Mouse (Mus musculus): ENCODE measurements around the gene Tnrc6c. TPM values are rescaled to one million over a fixed set of nuclear protein-coding genes. Genes with fewer than 3 reads are reported as not detected.

Gene Tnrc6c
- total RNA-seq (2021) = 22.7 and 29.5 TPM in 2 replicates
- long read RNA-seq, experiment 1, full-length matches to known transcripts = 1 of 15 reads
- long read RNA-seq, experiment 1, partial matches to known transcripts = 12 of 15 reads
- long read RNA-seq, experiment 1, other reads (novel, unspliced or antisense) = 2 of 15 reads
- long read RNA-seq, experiment 2, full-length matches to known transcripts = 1 of 9 reads
- long read RNA-seq, experiment 2, partial matches to known transcripts = 5 of 9 reads
- long read RNA-seq, experiment 2, other reads (novel, unspliced or antisense) = 3 of 9 reads

DNA sequence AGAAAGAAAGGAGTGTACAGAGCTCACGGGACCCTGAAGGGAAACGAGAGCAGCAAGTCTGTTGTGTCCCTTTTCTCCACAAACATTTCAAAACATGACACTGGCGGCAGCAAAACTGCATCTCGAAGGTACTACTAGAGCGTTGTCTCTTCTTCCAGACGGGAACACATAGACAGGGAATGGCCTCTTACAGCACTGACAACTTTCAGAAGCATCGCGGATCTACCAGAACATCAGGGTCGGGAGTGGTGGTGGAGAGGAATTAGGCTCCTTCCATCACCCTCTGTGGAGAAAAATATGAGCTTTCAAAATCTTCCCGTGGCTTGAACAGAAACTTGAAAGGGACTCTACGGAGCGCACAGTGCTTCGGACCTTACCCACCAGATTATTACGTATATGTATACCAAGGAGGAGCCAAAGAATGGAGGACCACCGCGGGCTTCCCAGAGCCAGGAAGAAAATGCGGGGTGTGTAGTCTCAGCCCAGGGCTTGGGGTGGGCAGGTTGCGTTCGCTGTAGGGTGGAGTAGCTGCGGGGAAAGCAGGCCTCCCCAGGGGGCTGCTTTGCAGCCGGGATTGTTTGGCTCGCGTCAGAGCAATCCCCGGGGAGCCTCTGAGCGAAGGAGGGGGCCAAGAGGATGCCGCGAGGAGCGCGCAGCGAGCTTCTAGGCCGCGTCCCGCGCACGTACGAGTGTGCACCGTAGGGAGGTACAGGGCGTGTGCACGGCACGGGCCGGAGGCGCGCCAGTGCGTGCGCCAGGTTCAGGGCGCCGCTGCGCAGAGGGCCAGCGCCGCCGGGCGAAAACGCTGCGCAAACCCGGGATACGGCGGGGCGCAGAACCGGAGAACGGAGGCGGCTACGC is at the start of gene Tnrc6c:
Gene Tnrc6c, plus strand, starts transcription at position 799 of the 861 bp plus-strand sequence.
- peak; percentile 86 for DNase-seq

DNA sequence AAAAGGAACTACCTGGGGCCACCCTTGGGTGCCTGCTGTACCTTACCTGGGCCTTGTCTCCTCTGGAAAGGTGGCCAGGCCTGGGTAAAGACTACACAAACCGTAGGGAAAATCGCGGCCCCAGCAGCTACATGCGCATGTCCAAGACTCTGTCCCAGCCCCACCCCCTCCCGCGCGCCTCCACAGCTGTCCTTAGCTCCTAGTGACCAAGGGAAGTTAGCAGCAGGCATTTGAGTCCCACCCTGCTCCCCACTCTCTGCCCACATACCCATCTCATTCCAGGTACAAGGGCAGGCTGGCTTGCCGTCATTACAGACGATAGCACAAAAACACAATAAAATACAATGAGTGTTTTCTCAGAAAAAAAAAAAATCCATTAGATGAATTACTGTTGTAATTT is 48.0 kb upstream of the Tnrc6c start:
- DNase-seq = no peak

DNA sequence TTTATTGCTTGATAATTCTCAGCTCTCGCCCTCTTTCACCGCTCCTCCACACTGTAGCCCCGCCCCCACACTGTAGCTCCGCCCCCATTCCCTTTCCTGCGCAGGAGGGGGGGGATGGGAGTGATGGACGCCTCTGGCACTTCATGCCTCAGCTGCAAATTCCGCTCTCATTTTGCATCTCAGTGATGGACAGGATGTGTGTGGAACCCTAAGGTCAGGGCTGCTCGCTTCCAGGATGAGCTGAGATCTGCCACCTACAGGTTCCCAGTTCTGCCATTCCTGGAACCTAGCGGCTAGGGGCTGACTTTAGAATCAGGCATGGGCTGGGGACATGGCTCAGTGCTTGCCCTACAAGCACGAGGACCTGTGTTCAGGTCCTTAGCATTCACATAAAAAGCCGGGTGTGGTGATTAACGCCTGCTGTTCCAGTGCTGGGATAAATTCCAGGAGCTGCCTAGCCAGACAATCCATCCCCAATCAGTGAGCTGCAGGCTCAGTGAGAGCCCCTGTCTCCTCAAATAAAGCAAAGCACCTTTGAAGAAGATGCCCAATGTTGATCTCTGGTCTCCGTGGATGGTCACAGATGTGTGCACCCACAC is 47.4 kb upstream of the Tnrc6c start:
- DNase-seq = peak; percentile 56

DNA sequence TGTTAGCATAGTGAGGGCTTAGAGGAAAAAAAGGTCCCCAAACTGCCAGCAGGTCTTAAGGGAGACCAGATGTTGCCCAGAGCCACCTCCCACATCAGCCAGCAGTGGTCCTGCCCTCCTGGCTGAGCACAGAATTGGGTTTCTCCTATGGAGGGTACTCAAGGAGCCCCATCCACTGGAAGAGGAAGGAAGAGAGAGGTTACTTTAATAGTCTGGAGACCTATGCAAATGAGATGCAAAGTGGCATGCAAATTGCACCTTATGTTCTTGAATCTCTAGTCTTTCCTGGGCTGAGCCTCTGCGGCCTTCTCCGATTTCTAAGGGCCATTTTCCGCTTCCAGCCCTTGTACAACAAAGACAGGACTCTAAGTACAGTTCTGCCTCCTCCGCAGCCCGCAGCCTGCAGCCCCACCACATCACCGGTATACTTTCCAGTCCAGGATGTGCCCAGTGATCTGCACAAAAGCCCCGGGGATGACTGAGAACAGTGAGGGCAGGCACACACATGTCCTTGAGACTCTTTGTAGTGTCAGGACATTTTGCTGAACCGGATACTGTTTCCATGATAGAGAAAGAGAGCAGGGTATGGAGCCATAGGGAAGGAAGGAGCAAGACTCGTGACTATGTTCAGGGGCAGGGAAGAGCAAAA is 45.8 kb upstream of the Tnrc6c start:
- no peak for DNase-seq

DNA sequence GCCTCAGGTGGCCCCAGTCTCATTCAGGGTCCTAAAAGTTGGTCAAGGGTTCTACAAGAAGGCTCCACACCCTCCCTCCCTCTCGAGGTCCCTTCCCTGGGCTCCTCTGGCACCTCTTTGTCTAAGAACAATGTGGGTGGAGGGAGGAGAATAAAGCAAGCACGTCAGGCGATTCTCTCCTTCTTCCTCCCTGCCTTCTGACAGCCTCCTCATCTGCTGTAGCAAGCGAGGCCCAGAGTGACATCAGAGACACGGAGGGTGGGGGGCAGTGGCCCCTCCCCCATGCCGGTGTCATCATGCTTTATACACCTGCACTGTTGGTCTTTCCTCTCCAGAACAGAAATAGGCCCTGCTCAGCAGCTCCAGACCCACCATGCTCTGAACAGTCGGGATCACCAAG is 45.1 kb upstream of the Tnrc6c start:
- DNase-seq = no peak

DNA sequence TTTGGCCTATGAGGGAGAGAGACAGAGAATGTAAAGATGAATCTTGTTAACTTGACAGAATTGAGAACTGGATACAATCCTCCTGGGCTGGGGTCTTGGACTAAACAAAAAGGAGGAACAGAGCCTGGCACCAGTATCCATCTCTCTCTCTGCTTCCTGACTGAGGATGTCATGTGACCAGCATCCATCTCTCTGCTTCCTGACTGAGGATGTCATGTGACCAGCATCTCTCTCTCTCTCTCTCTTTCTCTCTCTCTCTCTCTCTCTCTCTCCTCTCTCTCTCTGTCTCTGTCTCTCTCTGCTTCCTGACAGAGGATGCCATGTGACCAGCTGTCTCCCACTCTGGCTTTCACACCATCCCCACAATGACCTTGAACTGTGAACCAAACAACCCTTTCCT is 43.5 kb upstream of the Tnrc6c start:
- DNase-seq = no peak

DNA sequence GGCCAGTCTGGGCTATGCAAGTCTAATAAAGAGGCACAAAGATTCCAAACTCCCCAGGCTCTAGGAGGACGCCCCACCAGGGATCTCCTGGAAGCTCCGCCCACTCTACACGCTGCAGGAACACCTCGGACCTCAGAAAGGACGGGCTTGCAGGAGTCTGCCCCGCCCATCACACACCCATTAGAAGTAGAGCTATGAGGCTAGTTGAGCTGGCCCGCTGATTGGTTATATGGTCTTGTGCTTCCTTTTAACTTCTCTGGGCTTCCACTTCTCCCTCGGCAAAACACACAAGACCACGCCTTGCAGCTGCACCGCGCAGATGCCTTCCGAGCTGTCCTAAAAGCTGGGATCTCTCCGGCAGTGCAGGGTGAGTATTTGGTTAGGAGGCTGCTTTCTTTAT is 43.0 kb upstream of the Tnrc6c start:
- peak; percentile 71 for DNase-seq

DNA sequence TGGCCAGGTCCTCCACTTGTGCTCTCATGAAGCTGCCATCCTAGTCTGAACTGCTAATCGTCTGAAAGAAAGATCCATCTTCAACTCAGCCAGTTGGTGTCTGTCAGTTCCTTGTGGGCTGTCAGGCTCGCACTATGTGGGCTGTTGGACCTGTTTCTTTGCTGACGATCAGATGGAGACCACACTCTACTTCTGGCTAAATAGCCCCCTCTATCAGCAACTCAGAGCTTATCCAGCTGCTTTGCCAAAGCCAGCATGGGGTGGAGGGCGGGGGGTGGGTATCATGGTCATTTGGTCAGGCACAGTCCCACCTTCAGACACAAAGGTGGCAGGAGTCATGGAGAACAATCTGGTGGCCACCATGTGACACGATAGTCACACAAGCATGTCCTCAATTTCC is 42.2 kb upstream of the Tnrc6c start:
- DNase-seq = no peak

DNA sequence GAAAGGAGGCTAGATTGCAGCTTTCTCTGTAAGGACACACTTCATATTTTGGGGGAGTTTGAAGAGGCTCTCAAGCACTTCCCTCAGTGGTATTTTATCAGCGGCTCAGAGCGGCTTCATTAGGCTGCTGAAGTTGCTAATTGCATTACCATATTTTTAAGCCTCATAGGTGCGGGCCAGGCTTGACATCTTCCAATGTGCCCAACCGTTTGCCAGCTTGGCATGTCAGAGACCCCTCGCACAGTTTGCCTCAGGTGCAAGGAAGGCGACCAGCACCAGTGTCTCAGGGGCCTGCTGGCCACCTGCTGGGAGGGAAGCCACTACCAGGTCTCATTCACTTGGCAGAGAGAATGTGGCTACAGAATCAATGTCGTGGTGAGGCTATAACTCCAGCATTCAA is 41.2 kb upstream of the Tnrc6c start:
- DNase-seq = no peak

DNA sequence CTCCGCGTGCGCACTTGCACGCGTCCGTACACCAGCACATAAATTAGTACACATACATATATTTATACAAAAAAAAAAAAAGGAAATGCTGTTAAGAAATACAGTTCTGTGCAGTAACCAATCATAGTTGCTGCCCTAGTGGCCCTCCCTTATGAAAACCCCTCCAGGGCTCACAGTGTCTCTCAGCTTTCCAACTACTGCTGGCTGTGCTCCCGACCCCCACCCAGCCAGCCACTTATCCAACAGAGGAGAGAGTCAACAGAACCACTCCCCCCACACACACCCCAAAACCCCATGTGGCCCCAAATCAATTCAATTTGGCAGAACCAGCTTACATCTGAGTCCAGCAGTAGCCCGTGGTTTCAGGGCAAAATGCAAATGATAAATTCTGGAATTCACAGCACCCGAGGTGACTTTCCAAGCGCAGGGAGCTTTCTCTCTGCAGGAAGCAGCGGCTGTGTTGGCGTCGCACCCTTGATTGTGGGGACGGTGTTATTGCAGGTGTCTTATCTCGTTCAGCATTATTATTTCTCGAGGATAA is 36.7 kb upstream of the Tnrc6c start:
- no peak for DNase-seq

DNA sequence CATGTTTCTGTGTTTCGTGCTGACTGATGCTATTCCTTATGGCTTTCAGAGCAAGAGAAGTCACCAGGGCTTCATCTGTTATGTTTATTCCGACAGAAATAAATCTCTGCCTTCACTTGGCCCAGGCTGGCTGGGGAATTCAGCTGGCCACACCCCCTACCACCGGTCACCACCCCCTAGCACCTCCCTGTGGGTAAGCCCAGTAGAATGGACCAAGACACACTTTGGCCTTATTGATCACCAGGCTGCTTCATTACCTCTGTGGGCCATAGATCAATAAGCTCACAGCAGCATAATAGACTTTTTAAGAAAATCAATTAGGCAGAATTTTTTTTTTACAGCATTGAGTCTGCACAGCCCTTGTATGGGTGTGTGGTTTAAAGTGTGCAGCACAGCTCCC is 35.9 kb upstream of the Tnrc6c start:
- peak; percentile 64 for DNase-seq

DNA sequence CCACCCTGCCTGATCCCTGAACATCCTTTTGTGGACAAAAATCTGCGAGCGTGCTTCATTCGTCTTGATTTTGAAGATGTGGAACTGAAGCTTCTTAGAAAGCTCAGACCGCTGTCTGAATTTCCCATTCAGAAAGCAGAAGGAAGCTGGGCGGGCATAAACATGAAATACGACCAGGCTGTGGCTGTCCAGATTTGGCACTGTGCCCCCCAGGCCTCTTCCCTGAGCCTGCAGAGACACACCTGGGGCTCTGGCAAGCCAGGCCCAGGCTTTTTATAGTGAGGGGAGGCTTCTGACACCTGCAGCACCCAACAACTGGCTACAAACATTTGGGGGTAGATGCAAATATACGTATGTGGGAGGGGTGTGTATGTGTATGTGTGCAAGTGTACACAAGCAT is 35.3 kb upstream of the Tnrc6c start:
- DNase-seq = peak; percentile 56

DNA sequence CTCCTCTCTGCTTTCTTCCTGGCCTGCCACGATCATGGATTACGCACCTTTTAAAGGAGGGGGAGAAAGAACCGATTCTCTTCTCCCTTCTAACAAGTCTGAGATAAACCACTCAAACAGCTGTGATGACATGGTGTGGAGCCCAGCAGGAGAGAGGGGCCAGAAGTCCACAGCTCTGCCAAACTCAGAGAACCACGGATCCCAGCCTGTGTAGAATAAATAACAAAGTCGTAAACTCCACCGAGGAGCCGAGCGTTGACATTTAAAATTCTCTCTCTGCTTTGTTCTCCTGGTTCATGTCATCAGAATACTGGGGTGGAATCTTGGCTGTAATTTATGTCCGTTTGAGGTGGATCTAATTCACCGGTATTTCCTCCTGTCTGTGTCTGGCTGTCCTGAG is 34.5 kb upstream of the Tnrc6c start:
- no peak for DNase-seq

DNA sequence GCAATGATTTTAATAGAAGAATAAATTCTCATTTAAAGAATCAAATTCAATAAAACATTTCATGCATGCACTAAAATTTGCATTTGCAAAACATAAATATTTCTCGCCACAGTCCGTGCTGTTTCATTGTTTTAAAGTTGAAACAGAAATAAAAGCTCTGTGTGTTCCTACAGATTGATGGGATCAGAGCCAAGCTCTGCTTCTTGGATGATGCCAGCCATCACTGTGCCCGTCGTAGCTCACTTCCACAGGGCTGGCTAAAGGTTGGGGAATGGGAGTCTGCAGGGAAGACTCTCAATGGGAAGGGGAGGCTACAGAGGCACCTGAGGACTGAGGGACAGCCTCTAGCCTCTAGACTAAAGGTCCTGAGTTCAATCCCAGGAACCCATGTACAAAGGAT is 28.9 kb upstream of the Tnrc6c start:
- DNase-seq = no peak

DNA sequence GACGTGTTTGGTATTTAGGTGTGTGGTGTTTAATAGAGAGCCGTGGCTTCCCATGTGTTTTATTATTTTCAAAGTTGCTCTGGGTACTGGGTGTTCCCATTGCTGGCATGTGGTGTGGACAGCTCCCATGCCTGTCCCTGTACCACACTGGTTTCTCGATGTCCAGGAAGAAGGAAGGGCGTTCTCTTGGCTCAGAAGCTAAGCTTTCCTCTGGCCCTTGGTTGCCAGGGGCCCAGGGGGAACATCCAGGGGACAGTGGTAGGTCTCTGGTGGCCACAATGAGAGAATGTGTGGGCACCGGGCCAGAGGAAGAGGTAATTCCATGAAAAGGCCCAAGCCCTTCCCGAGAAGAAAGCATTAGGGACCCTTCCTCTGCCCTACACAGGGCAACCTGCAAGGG is 27.5 kb upstream of the Tnrc6c start:
- peak; percentile 24 for DNase-seq

DNA sequence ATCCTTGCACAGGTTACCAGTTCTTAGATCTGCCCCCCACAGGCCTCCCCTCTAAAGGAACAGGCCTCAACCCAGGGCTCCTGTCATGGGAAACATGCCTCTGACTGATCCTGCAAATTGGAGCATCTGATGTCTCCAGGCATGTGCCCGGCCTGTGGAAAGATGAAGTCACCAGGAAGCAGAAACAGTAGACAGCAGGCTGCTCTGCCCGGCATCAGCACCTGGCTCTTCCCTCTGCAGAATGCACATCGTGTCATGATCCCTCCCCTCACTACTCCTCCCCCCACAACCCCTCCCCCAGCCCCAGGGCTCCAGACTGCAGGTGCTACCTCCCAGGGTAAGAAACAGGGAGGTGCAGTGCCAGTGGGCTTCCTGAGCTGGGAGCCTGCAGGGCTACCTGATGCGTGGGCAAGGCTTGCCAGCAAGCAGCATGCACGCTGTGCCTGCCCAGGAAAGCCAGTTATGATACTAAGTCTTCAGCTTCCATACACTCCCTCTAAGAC is 27.0 kb upstream of the Tnrc6c start:
- DNase-seq = peak; percentile 29

DNA sequence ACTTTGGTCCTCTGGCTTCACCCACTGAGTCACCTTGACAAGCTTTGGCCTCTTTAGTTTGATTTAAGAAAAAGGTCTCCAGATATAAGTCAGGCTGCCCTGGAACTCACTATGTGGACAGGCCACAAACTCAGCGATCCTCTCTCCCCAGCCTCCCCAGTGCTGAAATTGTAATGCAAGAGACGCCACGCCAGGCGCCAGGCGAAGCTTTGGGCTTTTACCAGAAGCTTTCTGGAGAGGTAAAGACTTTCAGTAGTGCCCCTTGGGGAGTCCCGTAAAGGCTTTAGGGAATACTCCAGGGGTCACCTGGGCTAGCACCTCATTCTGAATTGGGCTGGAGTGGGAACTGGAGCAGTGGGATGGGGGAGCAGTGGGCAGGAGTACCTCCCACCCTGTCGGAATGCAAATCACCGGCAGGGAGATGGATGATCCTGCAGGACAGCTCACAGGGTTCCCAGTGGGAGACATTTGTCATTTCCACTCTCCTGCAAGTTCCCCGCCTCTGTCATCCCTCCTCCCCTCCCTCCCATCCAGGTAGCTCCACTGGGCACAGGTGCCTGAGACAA is 26.3 kb upstream of the Tnrc6c start:
- no peak for DNase-seq

DNA sequence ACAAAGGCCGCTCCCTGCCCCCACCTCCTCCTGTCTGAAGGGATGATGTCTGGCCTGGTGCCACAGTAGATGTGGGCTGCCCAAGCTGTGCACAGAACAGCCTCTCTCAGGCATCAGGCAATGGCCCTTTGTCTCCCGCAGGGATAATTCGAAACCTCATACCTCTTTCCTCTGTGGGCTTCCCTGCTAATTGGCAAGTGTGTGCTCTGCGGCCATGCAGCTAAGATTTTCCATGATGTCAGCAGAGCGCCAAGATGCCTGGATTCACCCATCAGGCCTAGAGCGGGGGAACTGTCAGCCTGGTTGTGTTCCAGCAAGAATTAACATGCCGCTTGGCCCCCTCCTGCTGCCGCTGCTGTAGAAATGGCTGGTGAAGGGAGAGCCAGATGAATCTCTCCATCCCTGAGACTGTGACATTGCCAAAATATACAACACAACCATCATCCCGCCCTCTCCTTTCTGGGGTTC is 25.7 kb upstream of the Tnrc6c start:
- peak; percentile 31 for DNase-seq

DNA sequence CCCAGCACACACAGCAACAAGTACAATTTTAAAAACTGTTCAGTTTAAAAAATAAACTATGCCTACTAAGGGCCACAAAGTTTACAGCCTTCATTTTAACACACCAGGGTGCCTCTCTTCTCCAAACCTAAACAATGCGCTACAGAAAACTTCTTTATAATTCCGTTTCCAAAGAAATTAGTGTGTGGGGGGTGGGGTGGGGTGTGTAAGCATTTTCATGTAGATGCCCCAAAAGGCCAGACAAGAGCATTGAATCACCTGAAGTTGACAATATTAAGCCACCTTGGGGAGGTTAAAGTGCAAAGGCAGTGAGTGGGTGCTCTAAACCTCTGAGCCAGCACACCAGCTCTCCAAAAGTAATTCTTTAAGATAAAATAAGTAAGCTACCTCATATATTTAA is 24.2 kb upstream of the Tnrc6c start:
- no peak for DNase-seq

DNA sequence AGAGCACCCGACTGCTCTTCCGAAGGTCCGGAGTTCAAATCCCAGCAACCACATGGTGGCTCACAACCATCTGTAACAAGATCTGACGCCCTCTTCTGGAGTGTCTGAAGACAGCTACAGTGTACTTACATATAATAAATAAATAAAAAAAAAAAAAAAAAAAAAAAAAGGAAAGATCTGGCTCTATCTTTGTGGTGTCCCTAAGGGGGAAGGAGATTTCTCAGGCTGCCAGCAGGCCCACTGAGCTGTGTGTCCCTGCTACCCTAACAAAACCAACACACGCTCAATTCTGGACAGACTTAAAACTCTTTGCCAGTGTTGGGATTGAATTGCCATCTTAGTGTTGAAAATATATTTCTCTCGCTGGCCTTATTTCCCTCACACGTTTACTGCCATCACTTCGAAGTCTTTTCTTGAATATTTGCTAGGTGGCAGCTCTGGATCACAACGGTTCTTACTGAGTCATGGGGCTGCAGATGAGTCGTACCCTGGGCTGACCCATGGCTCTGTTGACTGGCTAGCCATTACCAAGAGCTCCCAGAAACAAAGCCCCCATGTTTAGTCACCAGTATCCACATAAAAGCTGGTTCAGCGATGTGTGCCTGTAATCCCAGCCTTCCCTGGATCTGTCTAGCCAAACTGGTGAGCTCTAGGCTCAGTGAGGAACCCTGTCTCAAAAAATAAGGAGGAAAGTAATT is 23.1 kb upstream of the Tnrc6c start:
- DNase-seq = no peak

DNA sequence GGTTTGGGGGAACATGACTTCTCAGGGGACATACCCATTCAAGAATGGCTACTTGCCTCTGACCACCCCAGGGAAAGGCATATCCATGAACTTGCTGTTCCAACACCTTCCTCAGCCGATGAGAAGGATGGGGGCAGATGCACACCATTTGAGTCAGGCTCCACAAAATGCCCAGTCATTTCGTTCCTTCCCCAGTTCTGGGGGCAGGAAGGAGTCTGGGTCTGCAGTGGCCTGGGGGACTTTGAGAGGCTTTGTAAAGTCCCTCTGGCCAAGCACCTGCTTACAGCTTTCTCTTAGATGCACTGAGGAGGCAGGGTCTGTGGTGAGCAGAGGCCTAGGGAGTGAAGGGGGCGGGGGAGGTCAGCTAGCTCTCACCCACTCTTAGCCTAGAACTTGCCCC is 20.8 kb upstream of the Tnrc6c start:
- no peak for DNase-seq

All from adrenal gland, postnatal 14 days (tissue).